23 mouse cellular contexts compared by ENCODE assay signal in the genomic region with DNA sequence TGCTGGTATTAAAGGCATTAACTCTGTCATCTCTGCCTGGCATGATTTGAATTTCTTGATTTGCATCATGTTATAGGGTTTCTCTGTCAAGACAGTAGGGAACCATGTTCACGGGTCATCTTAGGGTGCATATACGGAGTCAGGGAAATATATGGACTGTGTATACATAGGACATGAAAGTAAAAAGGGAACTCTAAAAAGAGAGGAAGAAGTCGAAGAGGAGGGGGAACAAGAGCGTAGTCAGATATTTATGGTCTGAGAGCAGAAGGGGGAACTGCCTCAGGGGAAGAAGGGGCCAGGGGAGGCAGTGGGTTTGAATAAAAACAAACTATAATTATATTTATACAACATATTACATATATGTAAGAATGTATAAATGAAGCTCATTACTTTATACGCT. TPM values are rescaled to one million over a fixed set of nuclear protein-coding genes. Genes with fewer than 3 reads are reported as not detected.
DNase-seq lines count a peak whose midpoint lies in the region; ATAC-seq and TF ChIP-seq lines count a peak whose summit lies in the region.
"Had no signal": no experiment of that assay in that cellular context is flagged by ENCODE, and none has a peak within 500 bp of the region (broad histone marks: within the 10 kb centered on the region; RNA-seq: fewer than 3 reads in every experiment).

No protein-coding gene starts in this region.

- peak; percentile 59 for DNase-seq in splenic B cell, adult 2 months (ENCODE audit: low read depth, low spot score)
- no peak for DNase-seq in heart, postnatal 10 days
- no peak for DNase-seq in heart, adult 8-10 months (ENCODE audit: low spot score)
- no peak for DNase-seq in spleen, postnatal 10 days (ENCODE audit: low spot score in 2 of 2)
- DNase-seq: adrenal gland, postnatal 10 days; cerebellum, adult 9-10 months; forebrain, postnatal 0 days; gastrocnemius, postnatal 14 days; heart, adult 18-20 months; kidney, adult 18-20 months; left cerebral cortex, postnatal 4 days; retina, postnatal 1 day; right cerebral cortex, postnatal 25 days had no signal

- no peak for TF ChIP-seq POLR2A in bone marrow macrophage, adult 2 months (IDR thresholded peaks at IDR 0.05; ENCODE audit: borderline replicate concordance, low read depth, low read length)

- H3K4me2 ChIP-seq in liver, embryonic 12.5 days = no peak overlapping the region
- H3K4me2 ChIP-seq: heart, embryonic 13.5 days; hindbrain, embryonic 12.5 days; limb, embryonic 15.5 days; midbrain, embryonic 13.5 days had no signal

- no peak for TF ChIP-seq CTCF in bone marrow macrophage, adult 2 months (IDR thresholded peaks at IDR 0.05; ENCODE audit: low read depth, low read length)

- no peak for ATAC-seq in liver, embryonic 12.5 days
- ATAC-seq: forebrain, postnatal 0 days; midbrain, embryonic 13.5 days had no signal

- H3K9me3 ChIP-seq in liver, embryonic 12.5 days (replicated peaks) = no peaks in the 10 kb centered on the region
- H3K9me3 ChIP-seq: forebrain, embryonic 10.5 days; heart, embryonic 13.5 days; hindbrain, embryonic 12.5 days; limb, embryonic 15.5 days; midbrain, embryonic 13.5 days had no signal

- H3K4me3 ChIP-seq in bone marrow macrophage, adult 2 months (ENCODE audit: insufficient read depth, low read length) = no peak overlapping the region
- H3K4me3 ChIP-seq in liver, embryonic 12.5 days = no peak overlapping the region
- no peak overlapping the region for H3K4me3 ChIP-seq in macrophage (ENCODE audit: inconsistent target)
- H3K4me3 ChIP-seq: forebrain, embryonic 10.5 days; heart, embryonic 13.5 days; hindbrain, embryonic 12.5 days; left cerebral cortex, adult 2 months; limb, embryonic 15.5 days; megakaryocyte, embryonic 14.5 days; midbrain, embryonic 13.5 days had no signal

- H3K4me1 ChIP-seq in bone marrow macrophage, adult 2 months (ENCODE audit: control insufficient read depth, insufficient read depth, low read length) = peaks cover 26% of the 10 kb centered on the region
- H3K4me1 ChIP-seq in liver, embryonic 12.5 days = peaks cover 82% of the 10 kb centered on the region
- H3K4me1 ChIP-seq: forebrain, embryonic 10.5 days; hindbrain, embryonic 12.5 days; midbrain, embryonic 13.5 days had no signal

- intact Hi-C loops in heart, postnatal 10 days (cut with DNase I) = no loop called here

- peak overlapping the region; percentile 87 for H3K27ac ChIP-seq in bone marrow macrophage, adult 2 months (ENCODE audit: insufficient read depth, low read depth, low read length)
- H3K27ac ChIP-seq in liver, embryonic 12.5 days = peak overlapping the region; percentile 91
- H3K27ac ChIP-seq in macrophage = peak overlapping the region; percentile 36
- H3K27ac ChIP-seq: forebrain, embryonic 10.5 days; heart, embryonic 13.5 days; hindbrain, embryonic 12.5 days; left cerebral cortex, adult 2 months; limb, embryonic 15.5 days; midbrain, embryonic 13.5 days had no signal

- peak overlapping the region; percentile 52 for H3K9ac ChIP-seq in liver, embryonic 12.5 days
- H3K9ac ChIP-seq: forebrain, postnatal 0 days; heart, embryonic 13.5 days; hindbrain, embryonic 12.5 days; limb, embryonic 15.5 days; midbrain, embryonic 13.5 days had no signal

- H3K27me3 ChIP-seq in liver, embryonic 12.5 days (replicated peaks) = no peaks in the 10 kb centered on the region
- H3K27me3 ChIP-seq in splenic B cell, adult 2 months (ENCODE audit: control insufficient read depth, insufficient read depth, low read length, poor library complexity, severe bottlenecking) = no peaks in the 10 kb centered on the region
- H3K27me3 ChIP-seq: heart, embryonic 13.5 days; hindbrain, embryonic 12.5 days; limb, embryonic 15.5 days; megakaryocyte, embryonic 14.5 days; midbrain, embryonic 13.5 days had no signal

- 72% methylated on average over 5 of the region's 5 CpGs for WGBS in liver, embryonic 12.5 days (ENCODE audit: insufficient replicate concordance)
- WGBS in macrophage (ENCODE audit: missing documents) = 33% methylated on average over 3 of the region's 5 CpGs

- H3K79me2 ChIP-seq in macrophage (ENCODE audit: inconsistent target) = no peaks in the 10 kb centered on the region

- no peaks in the 10 kb centered on the region for H3K36me3 ChIP-seq in liver, embryonic 12.5 days
- H3K36me3 ChIP-seq in macrophage (ENCODE audit: inconsistent target) = no peaks in the 10 kb centered on the region
- no peaks in the 10 kb centered on the region for H3K36me3 ChIP-seq in splenic B cell, adult 2 months (ENCODE audit: control insufficient read depth, insufficient read depth, low read length, poor library complexity, severe bottlenecking)
- H3K36me3 ChIP-seq: forebrain, embryonic 10.5 days; heart, embryonic 13.5 days; hindbrain, embryonic 12.5 days; limb, embryonic 15.5 days; midbrain, embryonic 13.5 days had no signal

RNA-seq across cellular contexts. Expression of gene H3f3a, which starts 8.5 kb away (rescaled TPM):
- polyA plus RNA-seq in bone marrow macrophage, adult 2 months (2012; ENCODE audit: insufficient read depth, insufficient read length, missing spikeins) = 1,000 and 1,015 TPM in 2 replicates
- 1,997 and 2,057 TPM in 2 replicates for polyA plus RNA-seq in liver, embryonic 12.5 days (2016; fragmentation: Nextera tagmentation; extraction: Ambion mirVana)
- 100 to 1,000 TPM in 9 of 26 experiments, 10 to 100 TPM in 17; 24.0 to 166 (median 85.8) TPM for total RNA-seq in macrophage (2018; cell fraction: chromatin; rRNA removed)
- 1,000 to 10,000 TPM in 1 of 26 experiments, 100 to 1,000 TPM in 25; 716 to 1,086 (median 853) TPM for total RNA-seq in macrophage (2018; cell fraction: cytosol; rRNA removed)
- total RNA-seq in macrophage (2018; cell fraction: nucleus; rRNA removed) = 100 to 1,000 TPM in 23 of 26 experiments, 10 to 100 TPM in 3; 59.1 to 236 (median 165) TPM
- 677 to 1,075 TPM (median 721 TPM) in 3 replicates for polyA plus RNA-seq in macrophage (2018)
- total RNA-seq in heart, postnatal 10 days (2021) = 100 to 1,000 TPM; 868 to 930 TPM
- 100 to 1,000 TPM; 363 to 431 (median 376) TPM for total RNA-seq in heart, adult 8-10 months (2022)

RNA-seq across cellular contexts. Expression of gene Sde2, which starts 28.7 kb away (rescaled TPM):
- polyA plus RNA-seq in bone marrow macrophage, adult 2 months (2012; ENCODE audit: insufficient read depth, insufficient read length, missing spikeins) = 17.0 and 20.2 TPM in 2 replicates
- 39.2 and 39.4 TPM in 2 replicates for polyA plus RNA-seq in liver, embryonic 12.5 days (2016; fragmentation: Nextera tagmentation; extraction: Ambion mirVana)
- total RNA-seq in macrophage (2018; cell fraction: chromatin; rRNA removed) = 100 to 1,000 TPM in 9 of 26 experiments, 10 to 100 TPM in 17; 26.5 to 185 (median 73.7) TPM
- total RNA-seq in macrophage (2018; cell fraction: cytosol; rRNA removed) = 10 to 100 TPM; 20.3 to 76.1 (median 33.2) TPM
- total RNA-seq in macrophage (2018; cell fraction: nucleus; rRNA removed) = 100 to 1,000 TPM in 4 of 26 experiments, 10 to 100 TPM in 22; 19.6 to 128 (median 61.7) TPM
- polyA plus RNA-seq in macrophage (2018) = 14.4 to 20.0 TPM (median 18.7 TPM) in 3 replicates
- total RNA-seq in heart, postnatal 10 days (2021) = 10 to 100 TPM; 15.1 to 15.8 TPM
- 10 to 100 TPM; 10.1 to 12.9 (median 11.0) TPM for total RNA-seq in heart, adult 8-10 months (2022)

Comparison
In these comparisons a context has a peak if more than half of its experiments do, and no peak if none do; other contexts are left out.
1. H3K27ac ChIP-seq: peak in every context shown above with its lines; median percentile 91 in liver, embryonic 12.5 days; 87 in bone marrow macrophage, adult 2 months; 36 in macrophage.